Mouse (Mus musculus) right cerebral cortex, postnatal 10 days (tissue): ENCODE data around the gene Ndufa10.
A peak's percentile ranks its signal among the peaks of the same experiment; 100 is the strongest.

Experiments used
- DNase-seq, 2 experiments: peaks; one replicate each; pipeline ENCODE4 v3.0.0; 2021; ENCODE audit warnings: low spot score in 2 of 2

The Ndufa10 gene

GRCm38 (mm10) chr1:92431420-92431819, 42.2 kb downstream of the Ndufa10 start:
- DNase-seq: no peak

DNA sequence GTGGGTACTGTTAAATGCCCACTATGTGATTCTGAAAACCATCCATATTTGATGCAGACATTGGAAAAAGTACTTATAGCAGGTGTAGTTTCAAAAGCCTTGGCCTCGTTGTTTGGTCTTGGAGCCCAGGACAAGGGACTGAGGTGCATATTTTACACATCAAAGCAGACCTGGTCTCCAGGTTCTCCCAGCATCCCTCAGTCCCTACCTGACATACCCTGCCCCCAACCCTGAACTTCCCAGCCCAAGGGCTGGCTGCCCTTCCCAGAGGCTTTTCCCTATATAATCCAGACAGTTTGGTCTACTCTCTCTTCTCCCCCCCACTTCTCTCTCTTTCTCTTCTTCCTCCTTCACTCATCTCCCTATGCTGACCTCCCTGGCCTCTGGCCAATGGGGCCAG, 42.7 kb downstream of the Ndufa10 start:
- no peak for DNase-seq

- DNase-seq: peak in 1 of 2 experiments; percentile 28
Measured at GRCm38 (mm10) chr1:92424714-92425113, 48.9 kb downstream of the Ndufa10 start.

DNA sequence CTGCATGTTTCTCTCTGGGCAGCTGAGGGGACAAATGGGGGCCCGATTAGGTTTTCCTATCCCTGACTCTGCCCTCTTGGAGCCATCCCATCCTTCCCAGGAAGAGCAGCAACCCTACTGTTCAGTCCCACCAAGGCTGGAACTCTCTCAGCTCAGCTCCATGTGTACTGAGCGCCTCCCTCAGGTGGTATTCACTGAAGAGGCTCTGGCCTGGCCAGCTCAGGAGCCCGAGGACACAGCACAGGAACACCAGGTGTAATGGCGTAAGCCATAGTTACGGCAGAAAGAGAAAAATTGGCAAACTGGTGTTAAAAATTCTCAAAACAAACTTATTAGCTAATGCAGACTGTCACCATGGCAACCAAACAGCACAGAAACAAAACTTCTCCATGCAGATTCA, 68.5 kb downstream of the Ndufa10 start:
- DNase-seq: no peak

DNA sequence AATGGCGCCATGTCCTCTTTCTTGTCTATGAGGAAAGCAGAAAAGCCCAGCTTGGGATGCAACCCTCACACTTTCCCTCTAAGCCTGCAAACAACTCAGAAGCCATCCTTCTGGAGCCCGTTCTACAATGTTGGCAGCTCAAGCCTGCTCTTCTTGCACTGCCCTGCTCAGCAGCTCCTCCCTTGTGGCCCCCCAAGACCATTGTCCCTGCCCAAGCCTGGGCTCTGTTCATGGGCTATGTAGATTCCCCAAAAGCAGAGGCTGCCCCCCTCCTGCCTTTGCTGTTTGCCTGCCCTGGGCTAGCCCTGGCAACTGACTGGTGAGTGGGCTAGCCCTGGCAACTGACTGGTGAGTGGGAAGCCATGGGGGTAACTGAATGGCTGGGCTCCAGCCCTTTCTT, 73.1 kb downstream of the Ndufa10 start:
- DNase-seq: no peak

GRCm38 (mm10) chr1:92398601-92399000, 75.1 kb downstream of the Ndufa10 start:
- no peak for DNase-seq

- peak in 1 of 2 experiments; percentile 44 for DNase-seq
Measured at GRCm38 (mm10) chr1:92397511-92398051, 76.1 kb downstream of the Ndufa10 start.

DNA sequence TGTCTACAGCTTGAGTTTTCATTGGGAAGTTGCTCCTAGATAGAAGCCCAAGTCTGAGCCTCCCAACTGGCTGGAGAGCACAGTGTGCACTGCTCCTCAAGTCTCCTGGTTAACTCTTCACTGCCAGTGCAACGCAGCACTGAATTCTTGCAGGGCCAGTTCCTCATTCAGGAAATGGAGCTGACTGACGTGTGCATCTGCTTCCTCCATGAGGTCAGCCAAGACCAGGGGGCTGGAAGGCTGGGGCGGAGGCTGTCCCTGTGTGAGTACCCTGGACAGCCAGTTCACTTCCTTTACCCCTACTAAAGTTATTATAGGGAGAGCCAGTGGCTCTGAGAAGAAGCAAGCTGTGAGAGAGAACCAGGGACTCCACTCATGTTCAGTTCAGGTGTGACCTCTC, 79.4 kb downstream of the Ndufa10 start:
- no peak for DNase-seq

- DNase-seq: no peak
Measured at GRCm38 (mm10) chr1:92393166-92393565, 80.5 kb downstream of the Ndufa10 start.
